Mouse (Mus musculus) T-helper 17 cell (primary cell): ENCODE measurements around the gene Pmp22.

ENCODE experiments used
- in situ Hi-C, 2 experiments: fragments of 300-600 bp; cut with MboI, MseI; formaldehyde crosslinking; loops; 1 replicate in 1 of 2; 2 replicates in 1 of 2; pipeline ENCODE4 v1.15.1; 2025; ENCODE audit warnings: high pct_unique_total_duplicates in 2 of 2

The Pmp22 gene

DNA sequence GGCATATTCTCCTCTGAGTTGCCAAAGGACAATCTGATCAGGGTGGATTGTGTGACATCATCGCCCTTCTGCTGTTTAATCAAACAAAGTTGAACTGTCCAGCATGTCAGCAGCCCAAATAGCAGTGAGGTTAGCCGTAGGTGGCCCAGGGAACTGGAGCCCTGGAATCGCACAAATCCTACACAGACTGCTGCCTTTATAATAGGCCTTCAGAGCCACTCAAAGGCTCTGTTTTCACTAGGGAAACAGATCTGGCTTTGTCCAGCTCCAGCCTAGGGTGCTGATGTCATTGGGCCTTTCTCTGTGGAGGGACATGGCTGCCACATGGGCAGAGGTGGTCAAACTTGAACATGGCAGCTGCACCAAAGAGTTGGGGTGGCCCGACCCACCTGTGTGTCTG, 28.3 kb downstream of the Pmp22 start:
- in situ Hi-C loops: no loop called here

DNA sequence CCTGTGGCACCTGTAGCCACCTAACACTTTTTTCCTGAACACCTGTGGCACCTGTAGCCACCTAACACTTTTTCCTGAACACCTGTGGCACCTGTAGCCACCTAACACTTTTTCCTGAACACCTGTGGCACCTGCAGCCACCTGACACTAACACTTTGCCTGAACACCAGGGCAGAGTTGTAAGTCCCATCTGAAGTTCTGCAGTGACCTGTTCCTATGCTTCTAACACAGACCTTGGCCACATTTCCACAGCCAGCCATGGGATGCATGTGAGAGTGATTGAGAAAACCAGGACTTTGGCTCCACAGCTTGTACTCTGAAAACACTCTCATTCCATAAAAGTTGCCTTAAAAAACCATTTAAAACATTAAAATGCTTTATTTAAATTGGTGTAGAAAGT, 32.1 kb downstream of the Pmp22 start:
- in situ Hi-C loops: no loop called here

GRCm38 (mm10) chr11:63162806-63163205, 34.0 kb downstream of the Pmp22 start:
- in situ Hi-C loops: no loop called here

DNA sequence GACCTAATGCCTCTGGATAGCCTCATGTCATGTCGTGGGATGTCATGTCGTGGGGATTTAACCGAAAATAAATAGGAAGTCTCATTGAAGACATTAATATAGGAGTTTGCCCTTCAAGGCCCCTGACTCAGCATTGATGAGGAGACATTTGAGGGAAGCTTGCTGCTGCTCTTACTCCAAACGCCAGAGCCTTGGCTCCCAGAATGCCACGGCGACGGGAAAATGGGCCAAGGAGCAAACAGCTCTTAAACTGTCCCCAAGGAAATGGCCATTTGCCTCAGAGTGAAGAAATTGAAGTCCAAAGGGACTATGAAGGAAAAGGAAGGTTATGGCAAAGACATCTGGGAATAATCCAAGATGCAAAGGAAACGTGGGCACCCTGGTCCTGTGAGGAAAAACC, 34.8 kb downstream of the Pmp22 start:
- in situ Hi-C loops: no loop called here

DNA sequence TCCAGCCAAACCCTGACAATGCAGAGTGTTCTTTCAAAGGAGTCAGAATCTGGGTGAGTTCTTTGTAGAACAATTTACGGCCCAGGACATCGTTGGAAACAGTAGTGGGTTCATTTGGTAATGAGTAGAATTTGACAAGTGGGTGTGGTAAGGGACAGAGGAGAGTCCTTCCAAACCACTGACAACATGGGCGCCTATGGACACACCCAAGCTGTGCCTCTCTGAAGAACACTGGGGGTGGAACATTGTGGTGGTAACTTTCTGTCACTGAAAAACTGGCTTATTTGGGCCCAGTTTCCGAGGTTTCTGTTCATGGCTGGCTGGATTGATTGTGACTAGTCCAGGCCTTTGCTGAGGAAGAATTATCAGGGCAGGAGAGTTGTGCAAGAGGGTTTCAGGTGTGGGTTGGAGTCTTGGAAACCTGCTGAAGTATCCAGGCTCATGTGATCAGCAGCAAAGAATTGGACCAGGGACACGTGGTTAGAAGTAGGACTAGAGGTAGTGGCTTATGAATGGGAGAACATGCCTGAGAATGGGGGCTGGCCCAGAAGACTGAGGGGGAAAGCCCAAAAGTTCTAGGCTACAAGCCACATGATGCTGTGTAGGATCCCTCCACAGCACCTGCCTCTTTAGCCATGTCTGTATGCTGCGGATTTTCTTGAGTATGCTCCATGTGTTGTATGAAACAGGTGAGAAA, 35.4 kb downstream of the Pmp22 start:
- in situ Hi-C loops: no loop called here

- in situ Hi-C loops: no loop called here
These were observed 36.1 kb downstream of the Pmp22 start for GRCm38 (mm10) chr11:63164756-63165484.

DNA sequence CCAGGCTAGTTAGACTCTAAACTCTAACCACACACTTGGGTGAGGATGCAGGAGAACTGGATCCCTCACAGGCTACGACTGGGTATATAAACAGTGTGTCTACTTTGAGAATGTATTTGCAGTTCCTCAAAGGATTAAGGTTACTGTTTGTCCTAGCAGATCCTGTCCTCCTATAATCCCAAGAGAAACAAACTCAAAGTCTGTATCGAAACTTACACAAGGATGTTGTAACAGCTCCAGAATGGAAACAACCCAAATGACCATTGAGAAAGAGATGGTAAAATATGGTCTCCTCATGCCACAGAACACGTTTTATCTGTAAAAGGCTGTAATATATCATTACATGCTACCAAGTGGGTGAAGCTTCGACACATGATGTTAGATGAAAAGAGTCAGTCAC, 39.0 kb downstream of the Pmp22 start:
- in situ Hi-C loops: no loop called here

DNA sequence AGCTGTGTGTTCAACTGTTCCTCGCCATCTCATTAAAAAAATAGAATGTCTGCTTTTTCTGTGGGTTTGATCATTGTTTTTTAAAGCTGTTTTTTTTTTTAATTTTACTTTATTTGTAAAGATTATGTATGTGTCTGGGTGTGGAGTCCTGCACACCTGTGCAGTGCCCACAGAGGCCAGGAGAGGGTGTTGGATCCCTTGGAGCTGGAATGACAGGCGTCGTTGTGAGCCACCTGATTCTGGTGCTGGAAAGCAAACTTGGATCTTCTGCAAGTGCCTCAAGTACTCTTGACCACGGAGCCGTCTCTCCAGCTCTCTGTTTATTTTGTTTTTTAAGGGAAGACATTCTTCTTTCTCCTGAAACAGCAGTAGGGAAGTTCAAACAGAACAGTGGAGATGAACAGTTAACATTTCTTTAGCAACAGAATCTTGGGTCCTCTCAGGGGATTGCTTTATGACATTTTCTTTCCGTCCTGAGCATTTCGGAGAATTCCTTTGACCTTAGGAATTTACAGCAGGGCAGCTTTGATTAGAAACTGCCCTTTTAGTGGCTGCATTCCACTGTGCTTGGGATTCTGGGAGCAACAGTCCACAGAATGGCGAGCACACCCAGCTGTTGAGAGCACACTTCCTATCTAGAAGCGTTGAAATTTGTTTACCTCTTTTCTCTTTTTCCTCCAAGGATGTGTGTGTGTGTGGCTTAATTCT, 39.9 kb downstream of the Pmp22 start:
- in situ Hi-C loops: no loop called here

DNA sequence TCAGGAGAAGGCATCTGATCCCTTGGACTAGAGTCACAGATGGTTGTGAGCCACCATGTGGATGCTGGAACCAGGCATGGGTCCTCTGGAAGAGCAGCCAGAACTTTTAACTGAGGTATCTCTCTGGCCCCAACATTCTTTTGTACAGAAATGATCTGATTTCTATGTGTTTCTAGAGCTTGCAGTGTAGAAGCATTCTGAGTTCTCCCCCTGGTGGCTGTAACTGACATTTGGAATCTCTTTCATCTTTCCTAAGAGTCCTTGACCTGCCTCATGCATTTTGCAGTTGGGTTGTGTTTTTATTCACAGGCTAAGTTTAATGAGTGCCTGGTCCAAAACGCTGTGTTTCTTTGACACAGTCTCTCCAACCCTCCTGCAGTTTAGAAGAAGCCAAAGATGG, 43.2 kb downstream of the Pmp22 start:
- in situ Hi-C loops: no loop called here

DNA sequence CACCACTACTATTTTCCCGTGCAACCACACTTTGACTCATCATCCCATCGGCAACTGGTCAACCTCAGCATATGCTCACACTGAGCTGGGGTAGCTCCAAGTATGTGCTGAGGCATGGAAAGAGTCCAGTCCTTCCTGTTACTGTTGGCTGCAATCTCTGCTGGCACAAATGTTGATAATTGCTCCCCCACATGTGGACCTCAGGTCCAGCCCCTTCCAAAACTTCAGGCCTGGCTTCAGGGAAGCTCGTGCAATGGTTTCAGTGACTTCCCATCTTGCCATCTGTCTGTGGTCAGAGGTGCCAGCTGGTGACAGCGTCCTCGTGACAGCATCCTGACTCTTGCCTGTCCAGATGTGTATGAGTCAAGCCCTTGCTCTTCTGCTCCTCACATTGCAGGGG, 44.8 kb downstream of the Pmp22 start:
- in situ Hi-C loops: no loop called here

GRCm38 (mm10) chr11:63175302-63175701, 46.5 kb downstream of the Pmp22 start:
- in situ Hi-C loops: no loop called here

DNA sequence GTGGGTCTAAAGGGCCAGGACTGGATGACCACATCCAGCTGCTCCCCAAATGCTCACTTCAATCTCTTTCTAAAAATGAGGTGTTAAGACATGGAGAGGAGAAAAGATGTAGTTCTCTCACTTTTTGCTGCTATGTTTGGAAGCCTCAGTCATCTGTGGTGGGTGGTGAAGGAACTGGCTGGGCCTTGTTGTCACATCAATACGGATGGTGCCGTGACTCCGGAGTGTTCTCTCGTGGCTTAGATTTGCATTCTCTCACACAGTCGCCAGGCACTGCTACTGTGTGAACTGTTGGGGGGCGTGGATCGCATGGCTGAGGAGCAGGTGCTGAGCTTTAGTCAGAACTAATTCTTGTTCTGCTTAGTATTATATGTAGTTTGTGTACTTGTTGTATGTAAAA, 47.6 kb downstream of the Pmp22 start:
- in situ Hi-C loops: no loop called here

DNA sequence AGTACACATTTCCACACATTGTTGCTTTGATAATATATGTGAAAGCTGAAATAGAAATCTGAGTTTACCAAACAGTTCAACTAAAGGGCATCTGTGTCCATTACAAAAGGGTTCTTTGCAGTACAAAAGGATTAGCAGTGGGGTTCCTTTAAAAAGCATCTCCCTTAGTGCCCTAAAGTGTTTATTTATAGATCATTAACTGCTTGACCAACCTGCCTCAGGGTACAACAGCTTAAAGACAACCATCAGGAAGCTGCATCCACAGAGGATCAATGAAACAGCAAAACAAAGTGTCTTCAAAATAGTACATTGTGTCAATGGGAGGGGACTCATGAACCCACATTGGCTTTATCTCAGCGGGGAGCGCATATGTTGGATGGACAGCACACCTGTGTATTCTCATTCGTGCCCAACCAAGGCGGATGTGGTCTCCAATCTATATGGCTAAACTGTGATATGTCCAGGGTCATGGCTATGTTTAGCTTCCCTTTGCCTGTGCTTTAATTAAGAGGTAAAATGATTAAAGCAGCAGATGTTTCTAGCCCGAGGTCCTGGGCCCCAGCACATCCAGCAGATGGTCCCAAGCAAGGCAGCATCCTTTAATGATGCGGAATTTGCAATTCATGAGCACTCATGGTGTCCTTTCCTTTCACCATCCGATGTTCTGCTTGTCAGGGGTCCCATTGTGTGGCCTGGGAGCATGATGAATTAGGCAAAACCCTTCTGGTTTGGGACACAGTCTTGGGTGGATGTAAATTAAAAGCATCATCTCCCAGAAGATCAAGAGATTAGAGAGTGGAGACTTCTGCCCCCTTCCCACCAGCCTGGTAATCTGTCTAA, 51.7 kb downstream of the Pmp22 start:
- in situ Hi-C loops: no loop called here

DNA sequence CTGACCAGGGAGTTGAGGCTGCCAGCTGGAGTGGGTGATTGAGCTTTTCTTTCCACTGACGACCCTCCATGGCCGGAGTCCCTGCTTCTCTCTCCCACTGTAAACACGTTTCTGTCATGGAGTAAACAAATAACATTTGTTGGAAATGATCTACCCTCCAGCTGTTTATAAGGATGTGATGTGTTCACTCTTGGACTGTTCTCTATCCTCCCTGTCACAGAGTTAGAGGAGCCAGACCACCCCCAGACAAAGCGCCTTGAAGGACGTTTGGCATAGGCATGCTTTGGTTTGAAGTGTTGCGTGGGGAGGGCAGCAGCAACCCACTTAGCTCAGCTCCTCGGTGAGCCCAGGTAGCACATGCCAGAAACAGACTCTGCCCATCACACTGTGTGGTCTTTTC, 60.0 kb downstream of the Pmp22 start:
- in situ Hi-C loops: no loop called here

GRCm38 (mm10) chr11:63198070-63198469, 69.3 kb downstream of the Pmp22 start:
- in situ Hi-C loops: no loop called here

- in situ Hi-C loops: no loop called here
These were observed 73.3 kb downstream of the Pmp22 start for GRCm38 (mm10) chr11:63201989-63202535.
